Mouse (Mus musculus): ENCODE measurements at regions not wholly inside any gene's neighbourhood (a gene's known extent, or its start where the extent isn't known, plus 50 kb on each side); places are given as distances from the start of the nearest gene placed in this dataset.
A peak's percentile ranks its signal among the peaks of the same experiment; 100 is the strongest.

DNA sequence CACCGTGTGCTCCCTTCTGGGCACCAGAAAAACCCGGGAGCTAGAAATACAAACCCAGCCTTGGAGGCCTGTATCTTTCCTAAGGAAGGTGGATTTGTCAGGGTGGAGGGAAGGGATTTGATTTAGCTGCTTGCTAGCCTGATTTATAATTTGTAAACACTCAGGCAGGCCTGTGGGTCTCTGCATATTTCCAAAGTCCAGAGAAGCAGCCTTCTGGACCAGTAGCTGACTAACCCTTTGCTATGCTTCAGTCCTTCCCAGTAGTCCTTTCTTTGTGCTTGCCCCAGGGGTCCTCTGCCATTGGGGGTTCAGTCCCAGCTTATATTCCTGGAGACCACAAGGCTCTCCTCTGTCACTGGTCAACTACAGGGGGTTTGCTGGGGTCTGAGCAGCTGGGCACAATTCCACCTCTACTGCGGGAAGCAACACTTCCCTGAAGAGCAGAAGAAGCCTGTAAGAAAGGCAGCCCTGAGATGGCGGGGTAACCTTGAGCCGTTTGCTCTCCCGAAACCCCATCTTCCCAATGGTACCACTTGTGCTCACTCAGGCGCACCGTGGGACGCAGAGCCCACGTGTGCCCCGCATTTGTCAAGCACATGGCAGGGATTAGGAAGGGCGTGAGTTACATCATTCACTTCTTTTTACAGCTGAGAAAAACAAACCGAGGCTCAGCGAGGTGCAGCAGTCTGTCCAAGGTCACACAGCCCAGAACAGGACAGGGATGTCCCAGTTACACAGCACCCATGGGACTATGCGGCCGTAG, 85.7 kb downstream of the 1700001O22Rik start:
- peak; percentile 14 for DNase-seq

DNA sequence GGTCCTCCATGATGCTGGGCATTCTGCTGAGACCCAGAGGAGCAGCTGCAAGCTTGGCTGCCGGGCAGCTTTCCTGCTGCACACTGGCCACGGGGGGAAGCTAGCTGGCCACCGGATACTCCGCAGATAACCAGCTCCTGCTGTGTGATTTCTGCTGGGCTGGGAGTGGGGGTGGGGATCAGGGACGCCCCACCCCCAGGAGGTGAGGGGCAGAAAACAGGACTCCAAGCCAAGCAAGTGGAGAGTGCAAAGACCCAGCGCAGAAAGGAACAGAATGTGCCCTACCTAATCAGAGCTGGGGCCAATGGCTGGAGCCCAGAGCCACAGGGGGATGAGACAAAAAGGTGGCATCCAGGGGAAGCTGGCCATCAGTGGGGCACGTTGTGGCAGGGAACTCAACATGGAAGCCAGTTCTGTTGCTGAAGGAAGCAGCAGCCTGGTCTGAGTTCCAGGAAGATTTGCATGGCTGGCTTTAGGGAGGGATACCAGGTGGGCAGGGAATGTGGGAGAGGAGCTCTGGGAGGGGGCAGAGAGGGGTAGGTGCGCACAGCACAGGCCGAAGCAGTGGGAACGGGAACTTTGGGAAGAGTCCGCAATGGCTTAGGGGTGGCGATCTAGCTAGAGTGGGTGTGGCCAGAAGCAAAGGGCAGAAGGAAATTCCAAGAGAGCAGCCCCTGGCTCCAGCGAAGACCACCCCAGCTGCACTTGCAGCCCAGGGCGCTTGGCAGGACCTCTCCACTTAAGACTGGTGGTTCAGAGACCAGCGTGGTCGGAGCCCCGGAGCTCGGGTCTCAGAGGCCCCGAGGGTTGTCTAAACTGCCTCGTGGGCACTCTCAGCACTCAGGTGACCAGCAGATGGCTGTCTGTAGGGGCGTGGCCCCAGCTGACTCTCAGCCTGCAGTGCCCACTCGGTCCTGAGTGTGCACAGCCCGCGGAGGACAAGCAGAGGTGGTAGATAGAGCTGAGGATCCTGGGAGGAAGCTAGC, 86.6 kb downstream of the 1700001O22Rik start:
- DNase-seq = peak; percentile 64

DNA sequence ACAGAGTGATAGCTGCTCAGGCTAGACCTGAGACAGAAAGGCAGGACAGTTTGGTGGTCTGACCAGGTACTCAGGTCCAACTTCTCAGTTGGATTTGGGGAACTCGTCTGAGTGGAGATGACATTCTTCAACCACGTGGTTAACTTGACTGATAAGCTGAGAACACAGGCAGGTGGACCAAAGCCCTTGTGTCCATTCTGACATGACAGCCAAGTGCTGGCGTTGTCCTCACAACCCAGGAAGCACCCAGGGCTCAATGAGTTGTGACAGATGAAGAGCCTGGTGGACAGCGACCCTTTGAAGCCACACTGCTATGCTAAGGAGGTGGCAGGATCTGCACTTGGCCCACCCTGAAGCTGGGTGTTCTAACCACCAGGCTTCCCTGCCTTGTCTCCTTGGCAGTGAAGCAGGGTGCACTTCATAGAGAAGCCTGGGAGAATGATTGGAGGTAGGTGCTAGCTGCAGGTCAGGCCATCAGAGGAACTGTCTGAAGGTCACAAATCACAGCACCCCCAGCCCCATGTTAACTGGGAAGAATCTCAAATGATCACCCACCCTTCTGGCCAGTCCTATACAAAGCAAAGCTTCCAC, 87.6 kb downstream of the 1700001O22Rik start:
- DNase-seq = no peak

DNA sequence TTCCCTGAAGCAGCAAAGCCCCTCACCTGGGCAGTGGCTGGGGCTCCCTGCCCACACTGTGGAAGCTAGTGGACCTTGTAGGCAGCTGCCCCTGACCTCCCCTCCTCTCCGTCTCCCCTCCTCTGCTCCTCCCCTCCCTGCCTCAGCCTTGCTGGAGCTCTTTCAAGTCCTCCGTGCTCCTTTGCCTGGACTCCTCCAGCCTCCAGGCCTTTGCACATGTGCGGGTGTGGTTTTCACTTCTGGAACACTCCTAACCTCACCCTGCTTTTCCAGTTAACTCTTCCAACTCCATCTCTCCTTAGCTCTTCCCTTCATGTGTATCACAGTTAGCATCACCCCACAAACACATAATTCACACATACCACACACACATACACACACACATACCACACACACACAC, 89.9 kb downstream of the 1700001O22Rik start:
- DNase-seq = peak; percentile 45

DNA sequence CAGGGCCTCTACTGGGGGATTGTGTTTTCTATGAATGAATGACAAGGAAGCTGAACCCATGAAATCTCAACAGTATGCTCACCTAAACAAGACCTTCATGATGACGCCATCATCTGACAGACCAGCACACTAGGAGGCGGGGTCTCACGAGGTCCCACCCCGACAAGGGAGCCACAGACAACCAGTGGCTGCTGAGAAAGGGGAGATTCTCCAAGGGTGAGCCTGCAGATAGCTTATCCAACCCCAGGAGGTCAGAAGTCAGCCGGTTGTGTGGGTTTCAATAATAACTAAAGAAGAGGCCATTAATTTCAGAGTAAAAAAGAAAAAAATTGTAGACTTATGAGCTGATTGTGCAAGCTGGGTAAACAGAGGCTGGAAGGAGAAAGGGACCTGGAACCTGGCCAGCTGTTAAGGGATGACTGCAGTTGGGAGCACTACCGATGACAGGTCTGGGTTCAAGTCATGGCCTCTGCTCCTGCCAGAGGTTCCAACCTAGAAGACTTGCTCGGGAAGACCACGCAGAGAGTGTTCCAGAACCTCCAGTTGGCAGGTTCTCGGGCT, 90.5 kb downstream of the 1700001O22Rik start:
- no peak for DNase-seq

DNA sequence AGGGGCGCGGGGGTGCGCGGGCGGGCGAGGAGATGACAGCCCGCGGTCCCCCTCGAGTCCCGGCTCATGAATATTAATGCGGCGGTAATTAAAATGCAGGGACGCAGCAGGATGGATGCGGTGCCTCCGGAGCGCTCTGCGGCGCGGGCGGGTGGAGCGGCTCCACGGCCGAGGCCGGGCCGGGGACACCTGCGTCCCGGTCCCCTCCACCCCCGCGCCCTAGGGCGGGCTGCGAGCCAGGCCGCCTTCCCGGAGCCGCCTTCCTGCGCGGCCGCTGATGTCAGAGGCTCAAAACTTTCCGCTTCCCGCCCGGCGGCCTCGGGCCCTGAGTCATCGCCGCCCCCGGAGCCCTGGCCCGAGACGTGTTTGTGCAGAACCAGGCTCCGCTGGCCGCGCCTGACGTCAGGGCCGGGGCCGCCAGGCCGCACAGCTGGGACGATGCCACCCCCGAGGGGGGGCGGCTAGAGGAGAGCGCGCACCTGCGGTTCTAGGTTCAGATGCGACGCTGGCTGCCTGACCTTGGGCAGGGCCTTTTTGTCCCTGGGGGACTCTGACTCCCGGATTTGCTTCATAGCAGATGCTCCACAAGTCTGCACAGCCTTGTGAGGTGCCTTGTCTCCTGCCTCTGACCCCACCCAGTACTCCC, 91.5 kb downstream of the 1700001O22Rik start:
- DNase-seq = peak; percentile 96

DNA sequence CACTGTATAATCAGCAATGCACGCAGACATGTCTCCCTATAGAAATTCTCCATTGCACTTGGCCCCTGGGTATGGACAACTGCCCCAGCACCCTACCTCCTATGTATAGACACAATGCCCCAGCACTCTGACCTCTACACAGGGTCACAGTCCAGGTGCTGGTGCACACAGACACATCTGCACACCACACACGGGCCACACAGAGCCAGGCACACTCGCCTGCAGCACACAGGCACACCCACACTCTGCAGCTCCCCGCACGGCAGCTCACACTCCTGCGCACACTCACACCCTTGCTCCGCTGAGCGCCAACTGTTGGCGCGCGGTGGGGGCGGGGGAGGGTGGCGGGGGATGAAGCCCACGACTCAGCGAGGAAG, 92.0 kb downstream of the 1700001O22Rik start:
- no peak for DNase-seq

DNA sequence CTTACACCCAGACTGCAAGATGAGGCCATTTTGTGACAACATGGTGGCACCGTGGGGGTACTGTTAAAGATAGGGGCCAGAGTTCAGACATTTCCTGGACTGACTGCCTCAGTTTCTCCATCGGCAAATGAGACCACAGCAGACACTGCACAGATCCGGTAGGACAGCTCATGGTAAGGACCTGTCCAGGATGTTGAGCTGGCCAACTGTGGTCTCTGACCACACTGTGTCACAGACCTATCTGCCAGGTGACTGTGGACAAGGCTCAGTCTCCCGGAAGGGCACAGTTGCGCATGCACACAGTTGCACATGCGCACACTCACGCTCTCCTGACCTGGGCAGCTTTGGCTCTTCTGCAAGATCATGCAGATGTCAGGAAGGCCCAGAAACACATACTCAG, 92.6 kb downstream of the 1700001O22Rik start:
- DNase-seq = no peak

DNA sequence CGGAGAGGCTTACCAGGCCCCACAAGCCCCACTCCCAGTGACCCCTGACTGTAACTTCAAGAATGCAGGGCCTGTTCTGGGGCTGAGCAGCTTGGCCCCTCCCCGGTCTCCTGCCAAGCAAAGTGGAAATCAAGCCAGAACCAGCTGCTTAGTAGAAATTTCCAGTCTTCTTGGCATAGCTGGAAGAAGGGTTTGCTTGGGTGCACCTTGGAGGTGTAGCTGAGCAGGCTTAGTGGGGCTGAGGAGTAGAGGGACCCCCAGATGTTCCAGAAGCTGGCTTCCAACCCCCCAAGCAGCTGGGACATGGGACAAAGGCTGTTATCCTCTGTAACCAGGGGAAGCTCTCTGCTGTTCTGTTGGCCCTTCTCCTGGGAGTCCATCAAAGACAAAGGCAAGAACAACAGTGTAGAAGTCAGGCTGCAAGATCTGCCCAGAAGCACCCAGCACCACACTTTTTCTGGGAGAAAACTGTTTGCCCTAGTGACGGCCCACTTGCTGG, 94.0 kb downstream of the 1700001O22Rik start:
- DNase-seq = peak; percentile 41

DNA sequence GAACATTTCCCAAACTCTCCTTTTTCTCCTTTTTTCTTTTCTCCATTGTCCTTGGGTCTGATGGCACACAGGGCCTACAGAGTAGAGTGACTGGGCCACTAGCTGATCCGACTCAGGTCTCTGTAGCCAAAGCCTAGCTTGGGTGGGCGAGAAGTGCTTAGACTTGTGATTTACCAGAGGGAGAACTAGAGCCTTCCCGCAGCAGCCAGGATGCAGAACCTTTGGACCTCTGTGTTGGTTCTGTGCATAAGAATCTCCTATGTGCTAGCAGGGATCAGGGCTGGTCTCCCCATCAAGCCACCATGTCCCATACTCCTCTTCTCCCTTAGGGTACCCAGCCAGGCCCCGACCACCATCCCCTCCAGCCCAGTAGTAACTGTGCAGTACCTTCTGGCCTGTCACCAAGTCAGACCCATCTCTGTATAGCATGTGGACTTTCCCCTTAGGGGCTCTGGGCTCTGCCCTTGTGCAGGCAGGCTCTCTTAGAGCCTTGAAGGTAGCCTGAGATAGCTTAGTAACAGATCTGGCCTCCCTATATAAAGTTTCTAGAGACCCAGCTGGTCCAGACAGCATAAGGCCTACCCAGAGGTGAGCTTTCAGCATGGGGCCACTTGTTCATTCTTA, 94.6 kb downstream of the 1700001O22Rik start:
- DNase-seq = no peak

DNA sequence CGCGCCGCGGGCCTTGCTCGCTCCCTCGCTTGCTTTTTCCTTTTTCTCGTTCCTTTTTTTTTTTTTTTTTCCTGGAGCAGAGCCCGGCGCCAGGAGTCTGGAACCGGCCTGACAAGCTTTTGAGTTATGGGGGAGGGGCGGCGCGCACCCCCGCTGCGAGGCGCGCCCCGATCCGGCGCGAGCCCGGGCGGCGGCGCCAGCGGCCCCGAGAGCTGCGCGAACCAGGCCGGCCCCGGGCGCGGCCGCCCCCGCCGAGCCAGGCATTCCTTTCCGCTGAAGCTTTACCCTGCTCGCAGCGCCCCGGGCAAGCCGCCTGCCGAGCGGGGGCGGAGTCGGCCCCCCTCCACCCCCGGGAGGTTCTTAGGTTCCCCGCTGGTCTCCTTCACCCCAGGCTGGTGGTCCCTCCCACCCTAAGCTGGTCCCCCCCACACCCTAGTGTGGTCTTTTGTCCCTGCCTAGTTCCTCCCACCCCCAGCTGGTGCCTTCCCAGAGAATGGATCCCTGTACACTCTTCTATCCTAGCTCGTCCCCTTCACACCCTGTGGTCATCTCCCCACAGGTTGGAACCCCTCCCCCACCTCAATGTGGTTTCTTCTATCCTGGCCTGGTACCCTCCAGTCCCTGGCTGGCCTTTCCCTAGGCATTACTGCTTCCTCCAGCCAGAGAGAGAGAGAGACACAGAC, 95.3 kb downstream of the 1700001O22Rik start:
- DNase-seq = peak; percentile 88

DNA sequence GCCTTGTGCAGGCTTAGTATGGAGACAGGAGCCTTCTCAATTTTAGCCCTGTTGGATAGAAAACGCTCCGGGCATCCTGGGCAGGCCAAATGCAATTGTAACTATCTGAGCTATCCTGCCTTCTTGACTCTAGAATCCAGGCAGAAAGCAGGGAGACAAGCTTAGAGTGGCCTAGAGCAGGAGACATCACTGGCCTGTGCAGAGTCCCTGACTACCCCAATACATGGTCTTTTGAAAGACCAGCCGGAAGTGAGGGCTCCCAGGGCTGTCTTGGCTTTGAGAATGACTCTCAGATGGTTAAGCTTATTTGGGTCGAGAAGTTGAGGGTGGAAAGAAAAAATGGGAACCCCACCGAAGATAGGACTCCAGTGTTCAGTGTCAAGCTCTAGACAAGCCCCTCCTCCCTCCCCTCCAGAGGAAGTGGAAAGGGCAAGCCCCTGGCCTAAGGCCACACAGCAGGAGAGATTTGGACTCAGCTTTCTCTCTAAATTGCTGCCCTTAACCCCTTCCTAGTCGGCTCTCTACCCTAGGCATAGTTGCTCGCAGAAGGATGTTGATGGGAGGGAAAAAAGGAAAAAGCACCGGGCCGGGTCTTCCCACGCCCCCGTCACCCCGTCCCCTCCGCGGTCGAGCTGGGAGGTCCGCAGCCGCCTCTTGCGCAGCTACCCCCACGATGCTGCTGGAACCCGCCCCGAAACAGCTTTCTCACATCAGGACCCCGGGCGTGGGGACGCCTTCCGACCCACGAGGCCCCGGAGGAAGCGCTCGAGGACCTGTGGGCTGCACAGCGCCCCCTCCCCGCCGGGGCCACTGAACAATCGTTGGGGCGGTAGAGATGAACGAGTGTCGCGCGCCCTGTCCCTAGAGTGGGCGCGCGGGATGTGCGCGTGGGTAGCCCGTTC, 96.1 kb downstream of the 1700001O22Rik start:
- peak; percentile 80 for DNase-seq

DNA sequence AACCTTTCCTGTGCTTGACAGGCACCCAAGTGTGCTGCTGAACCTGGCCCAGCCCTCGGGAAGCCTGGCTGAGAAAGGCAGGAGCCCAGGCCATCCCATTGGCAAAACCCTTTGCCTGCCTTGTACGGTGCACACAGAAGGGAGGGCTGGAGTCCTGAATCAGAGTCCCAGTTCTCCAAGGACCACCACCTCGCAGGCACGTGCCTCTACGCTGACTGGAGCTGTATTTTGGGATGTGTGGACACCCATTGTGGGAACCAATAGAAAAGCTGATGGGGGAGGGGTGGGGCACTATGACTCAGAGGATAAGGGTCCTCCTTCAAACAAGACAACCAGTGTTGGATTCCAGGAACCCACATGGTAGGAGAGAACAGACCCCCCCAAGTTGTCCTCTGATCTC, 97.4 kb downstream of the 1700001O22Rik start:
- no peak for DNase-seq

DNA sequence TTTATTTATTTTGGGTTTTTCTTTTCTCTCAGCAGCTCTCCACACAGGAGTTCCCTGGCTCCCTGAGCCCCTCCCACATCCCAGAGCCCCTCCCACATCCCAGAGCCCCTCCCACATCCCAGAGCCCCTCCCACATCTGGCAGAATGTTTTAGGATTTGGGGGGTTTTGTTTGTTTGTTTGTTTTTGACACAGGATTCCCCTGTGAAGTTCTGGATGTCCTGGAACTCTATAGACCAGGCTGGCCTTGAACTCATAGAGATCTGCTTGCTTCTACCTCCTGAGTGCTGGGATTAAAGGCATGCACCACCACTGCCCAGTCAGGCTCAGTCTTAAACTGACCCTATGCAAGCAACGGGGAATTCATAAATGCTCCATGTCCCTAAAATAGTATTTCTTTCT, 100.2 kb downstream of the 1700001O22Rik start:
- DNase-seq = no peak

DNA sequence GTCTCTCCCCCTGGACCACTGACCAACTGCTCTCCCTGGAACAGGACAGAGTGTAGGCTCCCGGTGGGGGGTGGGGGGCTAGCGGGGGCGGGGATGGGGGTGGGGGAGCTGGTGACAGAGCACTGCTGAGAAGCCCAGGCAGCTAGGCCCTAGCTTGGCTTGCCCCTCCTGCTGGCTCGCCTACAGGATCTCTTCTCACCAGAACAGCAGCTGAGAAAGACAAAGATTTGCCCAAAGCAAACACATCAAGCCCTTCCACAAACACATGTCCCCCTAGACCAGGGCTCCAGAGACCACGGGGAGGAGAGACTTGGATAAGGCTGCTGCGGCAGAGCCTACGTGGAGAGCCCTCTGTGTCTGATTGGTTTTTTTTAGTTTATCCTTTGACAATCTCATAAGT, 100.8 kb downstream of the 1700001O22Rik start:
- no peak for DNase-seq

DNA sequence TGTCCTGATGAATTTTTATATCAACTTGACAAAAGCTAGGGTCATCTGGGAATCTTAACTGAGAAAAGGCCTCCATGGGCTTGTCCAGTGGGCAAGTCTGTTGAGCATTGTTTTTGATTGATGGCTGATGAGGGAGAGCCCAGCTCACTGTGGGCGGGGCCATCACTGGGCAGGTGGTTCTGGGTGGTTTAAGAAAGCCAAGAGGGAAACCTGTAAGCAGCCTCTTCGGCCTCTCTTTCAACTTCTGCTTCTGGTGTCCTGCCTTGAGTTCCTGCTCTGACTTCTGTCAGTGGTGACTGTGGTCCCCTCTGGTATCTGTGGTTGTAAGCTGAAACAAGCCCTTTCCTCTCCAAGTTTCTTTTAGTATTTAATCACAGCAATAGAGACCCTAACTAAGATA, 102.6 kb downstream of the 1700001O22Rik start:
- no peak for DNase-seq

DNA sequence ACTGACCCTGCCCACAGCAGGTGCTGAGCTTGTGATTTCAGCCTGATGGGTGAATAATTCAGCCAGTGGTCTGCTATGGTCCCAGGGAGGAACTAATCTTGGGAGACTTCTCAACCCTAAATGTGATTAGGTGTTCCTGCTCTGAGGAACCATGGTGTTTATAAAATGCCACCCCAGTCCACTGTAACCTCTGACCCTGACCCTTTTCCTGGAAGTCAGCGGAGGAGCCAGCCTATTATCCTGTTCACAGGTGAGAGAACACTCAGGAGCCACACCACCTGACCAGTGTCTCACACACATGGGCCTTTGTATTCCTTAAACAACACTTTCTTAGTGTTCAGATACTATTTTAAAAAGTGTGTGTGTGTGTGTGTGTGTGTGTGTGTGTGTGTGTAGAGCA, 103.0 kb downstream of the 1700001O22Rik start:
- DNase-seq = no peak

DNA sequence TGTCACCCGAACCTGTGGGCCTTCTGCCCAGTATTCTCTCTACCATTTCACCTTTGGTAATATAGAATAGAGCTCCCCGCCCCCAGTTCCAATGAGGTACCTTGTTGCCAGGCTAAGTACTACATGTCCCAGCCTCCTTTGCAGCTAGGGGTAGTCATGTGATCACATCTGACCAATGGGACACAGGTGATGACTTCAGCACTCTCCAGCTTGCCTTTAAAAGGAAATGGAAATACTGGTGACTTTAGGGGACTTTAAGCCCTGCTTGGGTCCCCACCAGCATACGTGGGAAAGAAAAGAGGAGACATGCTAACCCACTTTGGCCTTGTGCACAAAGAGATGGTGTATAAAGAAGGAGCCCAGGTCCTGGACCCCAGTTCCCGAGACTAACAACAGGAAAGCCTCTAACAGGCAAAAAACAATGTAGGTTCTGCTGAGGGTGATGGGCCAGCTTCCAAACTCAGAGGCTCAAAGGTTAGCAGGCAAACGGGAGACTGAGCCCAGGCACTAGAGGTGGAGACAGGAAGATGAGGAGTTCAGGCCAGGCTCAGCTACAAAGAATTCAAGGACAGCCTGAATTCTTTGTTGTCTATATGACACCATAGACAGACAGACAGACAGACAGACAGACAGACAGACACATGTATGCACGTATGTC, 103.5 kb downstream of the 1700001O22Rik start:
- DNase-seq = peak; percentile 80

DNA sequence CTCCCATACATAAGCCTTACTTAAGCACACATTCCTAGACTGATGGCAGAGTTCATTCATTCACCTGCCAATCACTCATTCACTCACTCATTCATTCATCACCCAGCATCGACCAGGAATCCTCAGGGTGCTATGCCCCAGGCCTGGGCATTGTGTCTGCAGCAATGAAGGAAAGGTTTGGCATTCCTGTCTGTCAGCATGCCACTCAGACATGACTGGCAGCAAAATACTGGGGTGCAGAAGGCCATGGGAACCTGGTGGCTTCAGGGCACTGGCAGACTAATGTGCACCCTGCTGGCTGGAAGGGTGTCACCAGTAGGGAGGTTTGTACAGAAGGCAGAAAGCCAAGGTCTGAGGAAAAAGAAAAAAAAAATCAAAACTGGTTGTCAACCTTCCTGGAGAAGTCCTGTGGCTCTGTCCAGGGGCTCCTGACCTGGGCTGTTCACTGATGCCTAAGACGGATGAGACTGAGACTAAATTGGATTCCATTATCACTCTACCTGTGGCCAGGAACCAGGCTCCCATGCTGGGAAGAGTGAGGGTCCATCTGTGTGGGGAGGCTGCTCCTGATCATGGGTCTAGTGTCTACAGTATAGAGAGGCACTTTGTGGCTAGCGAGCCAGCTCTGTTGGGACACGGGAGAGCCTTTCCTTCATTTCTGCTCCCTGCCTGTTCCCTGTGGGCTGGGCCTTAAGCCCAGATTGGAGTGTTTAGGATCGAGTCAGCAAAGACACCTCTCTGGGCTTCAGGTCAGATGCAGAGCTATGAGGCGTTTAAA, 104.1 kb downstream of the Cstad start:
- DNase-seq = no peak
